Mouse (Mus musculus) spleen, embryonic (tissue): ENCODE data around the gene Myt1l.

Source experiments
- CTCF ChIA-PET: fragments of 350-600 bp; sonication (Branson Sonifier 250); formaldehyde crosslinking; loops from one replicate; lab custom pipeline; 2022; lab: Charles Lee

Myt1l gene

DNA sequence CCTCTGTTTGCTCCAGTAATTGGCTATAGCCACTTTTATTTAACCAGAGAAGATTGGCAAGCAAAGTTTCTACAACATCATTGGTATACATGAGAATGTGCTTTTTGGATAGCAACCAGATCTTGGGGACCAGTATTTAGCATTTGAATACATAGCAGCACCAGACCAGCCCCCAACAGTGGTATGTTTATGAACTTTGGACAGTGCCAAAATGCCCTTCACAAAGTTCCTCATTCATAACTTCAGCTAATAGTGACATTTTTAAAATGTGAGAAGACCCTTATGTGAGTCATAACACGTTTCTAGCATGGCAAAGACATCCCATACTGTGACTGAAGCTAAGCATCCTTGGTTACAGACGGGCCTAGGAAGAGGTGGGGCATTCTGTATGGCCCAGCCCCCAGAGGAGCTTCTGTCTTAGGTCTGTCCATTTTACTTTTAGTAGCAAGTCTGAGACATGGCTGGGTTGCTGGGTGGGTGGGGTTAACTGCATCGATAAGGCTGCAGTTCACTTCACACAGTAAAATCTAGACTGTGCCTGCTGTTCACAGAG, 369.4 kb downstream of the Myt1l start:
- CTCF ChIA-PET = no interaction called here

DNA sequence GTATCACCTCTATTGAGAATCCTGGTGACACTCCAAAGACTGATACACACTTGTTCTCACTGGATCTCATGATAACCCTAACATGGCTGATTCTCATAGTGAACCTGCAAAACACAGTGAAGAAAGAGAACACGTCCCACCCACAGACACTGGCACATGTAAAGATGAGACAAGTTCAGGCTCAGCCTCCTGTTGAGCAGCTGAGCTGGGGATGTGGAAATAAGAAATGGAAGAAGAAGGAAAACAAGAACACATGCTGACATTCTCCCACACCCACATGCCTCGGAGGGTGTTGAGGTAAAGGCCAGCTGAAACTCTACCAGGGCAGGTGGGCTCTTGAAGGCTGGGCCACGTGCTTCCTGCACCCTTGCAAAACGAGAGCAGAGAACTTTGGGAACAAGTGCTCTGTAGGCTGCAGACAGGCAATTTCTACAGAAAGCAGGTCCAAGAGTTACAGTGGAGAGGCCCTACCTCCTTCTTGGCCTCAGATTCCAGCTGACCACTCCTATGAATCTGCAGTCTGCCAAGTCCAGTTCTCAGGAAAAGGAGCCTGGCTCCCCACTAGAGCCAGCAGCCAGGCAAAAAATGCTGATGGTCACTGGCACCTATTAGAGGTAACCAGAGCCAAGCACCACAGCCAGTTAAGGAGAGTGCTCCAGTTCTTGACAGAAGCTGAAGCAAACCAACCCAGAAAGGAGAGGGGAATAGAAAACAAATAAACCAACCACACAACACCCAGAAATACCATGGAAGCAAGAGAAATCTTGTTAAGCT, 376.1 kb downstream of the Myt1l start:
- CTCF ChIA-PET = no interaction called here

DNA sequence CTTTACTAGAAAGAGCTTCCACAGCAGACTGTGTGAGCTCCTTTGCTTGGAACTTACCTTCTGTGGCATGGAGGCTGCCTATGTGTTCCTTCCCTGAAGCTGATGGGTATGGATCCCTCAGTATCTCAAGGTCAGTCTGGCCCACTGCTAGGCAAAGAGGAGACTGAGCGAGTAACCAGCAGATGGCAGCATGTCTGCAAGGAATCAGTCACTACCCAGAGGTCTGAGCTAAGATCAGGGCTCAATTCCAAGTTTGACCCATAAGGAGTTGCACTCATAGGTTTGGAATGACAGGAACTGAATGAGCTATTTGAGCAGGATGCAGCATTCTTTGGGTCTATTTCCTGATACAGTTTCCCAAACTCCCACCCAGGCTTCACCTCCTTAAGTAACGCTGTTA, 378.9 kb downstream of the Myt1l start:
- CTCF ChIA-PET = no interaction called here

DNA sequence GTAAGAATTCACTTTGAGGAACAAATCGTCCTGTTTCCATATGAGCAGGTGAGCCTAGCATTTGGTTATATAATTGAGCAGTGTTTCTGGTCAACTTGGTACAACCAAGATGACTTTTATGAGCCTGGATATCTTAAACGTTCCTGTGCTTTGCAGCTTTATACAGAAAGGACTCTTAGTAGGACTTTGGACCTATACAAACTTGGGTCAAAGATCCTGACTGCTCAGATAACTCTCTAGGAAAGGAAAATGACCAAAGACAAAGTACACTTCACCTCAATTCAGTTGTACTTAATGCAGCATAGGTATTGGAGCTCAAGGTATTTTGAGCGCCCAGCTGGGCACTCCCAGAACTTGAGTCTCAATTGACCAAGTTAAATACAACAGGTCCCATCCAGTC, 388.0 kb downstream of the Myt1l start:
- CTCF ChIA-PET = no interaction called here

DNA sequence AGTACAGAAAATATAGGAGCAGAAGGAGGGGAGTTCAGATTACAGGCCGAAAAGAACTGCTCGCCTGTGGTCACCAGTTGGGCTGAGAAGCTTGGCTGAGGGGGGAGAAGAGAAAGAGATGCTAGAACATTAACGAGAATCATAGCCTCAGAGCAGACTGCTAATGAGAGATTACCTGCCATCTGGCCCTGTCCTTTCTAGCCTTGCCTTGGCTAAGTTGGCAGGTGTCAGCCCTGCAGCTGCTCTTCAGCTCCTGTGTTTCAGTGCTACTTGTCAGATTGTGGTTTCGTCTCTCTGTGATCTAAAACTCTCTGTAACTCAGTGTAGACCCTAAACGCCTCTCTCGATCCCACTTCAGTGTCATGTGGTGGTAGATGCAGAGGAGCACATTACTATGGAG, 388.6 kb downstream of the Myt1l start:
- CTCF ChIA-PET = no interaction called here

DNA sequence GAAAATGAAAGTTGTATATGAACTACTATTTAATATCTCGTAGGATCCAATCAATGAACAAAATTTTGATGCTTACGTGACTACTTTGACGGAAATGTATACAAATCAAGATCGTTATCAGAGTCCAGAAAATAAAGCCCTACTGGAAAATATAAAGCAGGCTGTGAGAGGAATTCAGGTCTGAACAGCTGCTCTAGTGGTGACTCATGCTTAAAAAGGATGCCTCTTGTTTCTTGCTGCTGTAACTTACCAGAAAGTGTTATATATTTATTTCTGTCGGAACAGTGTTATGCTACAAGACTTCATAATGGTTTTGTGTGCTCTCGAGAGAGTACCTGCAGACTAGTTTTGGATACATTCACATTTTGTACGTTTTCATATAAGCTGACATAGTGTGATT, 392.1 kb downstream of the Myt1l start:
- CTCF ChIA-PET = no interaction called here

DNA sequence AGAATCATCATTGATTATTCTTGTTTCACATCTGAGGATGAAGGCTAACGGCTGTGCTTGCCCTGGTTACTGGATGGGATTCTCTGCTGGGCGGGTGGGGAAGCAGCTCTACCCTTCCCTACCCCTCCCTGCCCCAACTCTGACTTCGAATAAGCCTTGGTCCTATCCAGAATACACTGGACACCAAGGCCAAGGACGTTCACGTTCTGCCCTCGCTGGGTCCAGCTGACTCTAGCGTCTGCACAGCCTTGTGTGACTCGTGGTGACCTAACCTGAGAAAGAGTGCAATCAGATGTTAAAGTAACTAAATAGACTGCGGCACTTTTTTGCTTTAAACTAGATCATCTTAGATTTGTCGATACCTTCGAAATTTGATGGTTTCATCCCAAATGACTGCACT, 393.3 kb downstream of the Myt1l start:
- CTCF ChIA-PET = no interaction called here

DNA sequence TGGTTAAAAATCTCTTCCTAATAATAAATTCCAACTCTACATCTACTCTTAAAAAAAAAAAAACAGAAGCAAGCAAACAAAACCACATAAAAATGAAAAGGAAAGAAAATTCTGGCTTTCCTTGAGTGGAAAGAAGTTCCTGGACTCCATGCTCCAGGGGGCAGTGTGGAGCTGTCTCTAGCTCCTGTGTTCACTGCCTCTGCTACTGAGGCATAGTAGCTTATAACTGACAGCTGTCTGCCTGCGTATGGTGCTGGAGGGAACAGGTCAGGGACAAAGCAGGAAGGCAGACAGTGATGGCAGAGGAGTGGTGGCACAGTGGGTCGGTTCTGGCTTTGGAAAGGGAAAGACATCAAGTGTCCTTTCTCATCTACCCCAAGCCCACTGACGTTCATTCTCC, 398.7 kb downstream of the Myt1l start:
- CTCF ChIA-PET = no interaction called here

DNA sequence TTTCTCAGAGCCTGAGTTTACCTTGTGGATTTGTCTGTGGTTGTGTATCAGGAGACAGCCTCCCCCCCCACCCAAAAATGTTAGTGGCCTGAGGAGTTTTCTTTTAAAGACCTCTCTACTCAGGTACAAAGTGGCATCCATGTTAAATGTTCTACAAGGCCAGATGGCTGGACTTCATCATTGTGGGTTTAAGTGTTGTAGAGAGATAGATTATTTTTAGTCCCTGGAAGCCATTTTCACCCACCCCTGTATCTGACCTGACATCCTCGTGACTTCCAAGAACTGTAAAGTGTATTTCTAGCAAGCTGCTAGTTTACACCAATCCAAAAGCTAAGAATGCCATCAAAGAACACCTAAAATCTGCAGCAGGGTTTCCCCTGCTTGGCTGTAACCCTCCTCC, 402.4 kb downstream of the Myt1l start:
- CTCF ChIA-PET = no interaction called here

DNA sequence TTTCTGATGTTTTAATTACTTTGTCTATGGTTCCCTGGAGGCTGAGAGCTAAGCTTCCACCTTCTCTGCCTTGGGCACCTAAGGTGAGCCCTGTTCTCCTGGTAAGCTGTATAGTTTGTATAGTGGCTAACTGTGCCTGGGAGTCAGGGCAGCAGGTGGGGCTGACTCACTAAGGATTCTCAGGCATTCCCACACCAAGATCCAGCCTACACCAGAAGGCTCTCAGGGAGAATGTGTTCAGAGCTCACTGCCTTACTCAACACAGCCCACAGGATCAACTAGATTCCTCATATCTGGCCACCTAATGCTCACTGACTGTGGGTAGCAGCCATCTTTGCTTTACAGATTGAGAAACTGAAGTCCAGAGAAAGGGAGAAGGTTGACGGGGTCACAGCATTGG, 404.8 kb downstream of the Myt1l start:
- CTCF ChIA-PET = no interaction called here

DNA sequence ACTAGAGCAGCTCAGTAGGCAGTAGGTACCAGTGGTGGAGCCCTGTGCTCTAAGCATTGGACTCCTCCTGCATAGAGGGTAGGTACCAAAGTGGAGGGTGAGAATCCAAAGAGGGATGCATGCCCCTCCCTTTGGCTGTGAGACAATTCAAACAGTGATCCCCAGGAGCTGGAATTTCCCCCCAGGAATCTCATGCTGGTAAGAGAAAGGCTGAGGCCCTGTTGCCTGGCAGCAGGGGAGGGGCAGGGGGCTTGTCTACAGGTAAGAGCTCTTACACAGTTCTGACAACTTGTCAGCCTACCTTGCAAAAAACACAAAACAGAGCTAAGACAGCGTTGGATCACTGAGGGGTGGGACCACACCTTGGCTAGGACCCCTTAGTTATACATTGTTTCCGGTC, 405.3 kb downstream of the Myt1l start:
- CTCF ChIA-PET = no interaction called here

DNA sequence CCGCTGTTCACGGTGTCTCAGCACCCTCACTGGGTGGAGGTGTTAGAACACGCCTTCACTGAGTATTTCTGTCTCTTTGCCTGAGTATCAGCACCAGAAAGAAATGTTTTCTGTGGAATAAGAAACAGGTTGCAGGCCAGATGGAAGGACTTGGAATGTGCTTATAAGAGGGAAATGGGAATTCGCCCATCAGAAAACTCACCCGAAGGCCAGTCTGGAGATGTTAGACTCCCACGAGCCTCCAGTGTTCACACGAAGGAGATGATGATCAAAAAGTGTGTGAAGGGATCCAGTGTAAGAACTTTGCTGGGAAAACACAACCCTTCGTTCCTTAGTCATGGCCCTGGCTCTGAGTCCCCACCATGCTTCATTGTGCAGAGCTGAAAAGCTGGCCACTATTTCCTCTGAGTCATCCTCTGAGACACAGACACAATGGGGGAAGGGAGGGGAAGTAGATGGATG, 406.0 kb downstream of the Myt1l start:
- CTCF ChIA-PET = no interaction called here

DNA sequence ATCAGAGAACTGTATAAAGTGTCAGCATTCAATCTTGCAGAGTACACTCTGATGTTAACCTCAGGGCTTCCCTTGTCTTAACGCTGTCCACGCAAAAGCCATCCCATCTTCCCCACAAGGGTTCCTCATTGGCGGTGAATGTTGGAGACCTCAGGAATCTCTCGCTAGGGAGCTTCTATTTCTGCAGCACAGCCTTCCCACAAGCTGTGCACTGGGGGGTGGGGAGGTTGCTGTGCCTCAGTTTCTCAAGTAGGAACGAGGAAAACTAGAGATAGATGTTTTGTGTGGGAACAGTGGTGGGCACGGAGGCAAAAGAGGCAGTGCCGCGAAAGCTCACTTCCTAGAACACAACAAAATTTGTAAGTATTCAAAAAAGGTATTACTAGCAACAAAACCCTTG, 409.1 kb downstream of the Myt1l start, which contains the start of gene Pxdn:
Pxdn (plus strand) TSS at position 301 of the 400 bp plus-strand sequence.
- CTCF ChIA-PET = no interaction called here

DNA sequence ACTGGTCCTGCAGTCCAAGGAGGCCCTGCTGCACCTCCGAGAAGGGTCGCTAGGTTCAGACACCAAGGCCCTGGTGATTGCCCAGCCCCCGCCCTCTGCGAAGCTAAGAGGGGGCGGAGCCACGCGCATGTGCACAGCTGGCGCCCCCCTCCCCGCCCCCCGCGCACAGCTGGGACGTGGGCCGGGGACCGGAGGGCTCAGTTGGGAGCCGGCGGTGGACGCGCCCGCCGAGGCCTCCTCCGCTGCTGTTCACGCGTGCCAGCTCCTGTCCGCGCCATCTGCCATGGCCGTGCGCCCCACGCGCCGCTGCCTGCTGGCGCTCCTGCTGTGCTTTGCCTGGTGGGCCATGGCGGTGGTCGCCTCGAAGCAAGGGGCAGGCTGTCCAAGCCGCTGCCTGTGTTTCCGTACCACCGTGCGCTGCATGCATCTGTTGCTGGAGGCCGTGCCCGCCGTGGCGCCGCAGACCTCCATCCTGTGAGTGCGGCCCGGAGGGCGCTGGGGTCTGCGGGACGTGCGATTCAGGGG, 409.7 kb downstream of the Myt1l start:
- CTCF ChIA-PET = no interaction called here

DNA sequence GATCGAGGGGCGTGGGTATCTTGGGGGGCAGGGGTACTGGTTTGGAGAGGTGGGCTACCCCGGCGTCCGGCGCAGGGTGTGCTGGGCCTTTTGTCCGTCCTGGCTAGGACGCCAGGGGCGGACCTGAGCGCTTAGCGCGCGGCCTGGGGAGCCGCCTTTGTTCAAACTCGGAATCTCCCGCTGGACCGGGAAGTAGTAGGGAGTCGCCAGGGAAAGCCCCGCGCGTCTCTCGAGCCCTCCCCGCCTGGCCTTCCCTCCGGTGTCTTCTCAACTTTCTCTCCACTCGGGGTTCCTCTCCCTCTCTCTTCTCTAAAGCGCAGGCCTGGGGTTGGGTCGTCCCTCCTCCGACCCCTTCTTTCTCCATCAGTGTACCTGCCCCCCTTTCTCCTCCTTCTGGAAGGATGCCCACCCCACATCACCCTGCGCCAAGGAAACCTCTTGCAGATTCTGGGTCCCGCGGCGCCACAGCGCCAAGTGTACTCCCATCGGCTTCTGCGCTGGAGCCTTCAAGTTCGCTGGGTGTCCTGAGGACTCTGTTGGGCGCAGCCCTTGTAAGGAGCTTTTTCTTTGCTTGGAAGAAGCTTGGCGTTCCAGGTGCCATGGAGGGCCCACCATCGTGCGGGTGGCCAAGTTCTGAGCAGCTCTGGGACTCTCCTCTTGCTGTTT, 410.3 kb downstream of the Myt1l start:
- CTCF ChIA-PET = no interaction called here

DNA sequence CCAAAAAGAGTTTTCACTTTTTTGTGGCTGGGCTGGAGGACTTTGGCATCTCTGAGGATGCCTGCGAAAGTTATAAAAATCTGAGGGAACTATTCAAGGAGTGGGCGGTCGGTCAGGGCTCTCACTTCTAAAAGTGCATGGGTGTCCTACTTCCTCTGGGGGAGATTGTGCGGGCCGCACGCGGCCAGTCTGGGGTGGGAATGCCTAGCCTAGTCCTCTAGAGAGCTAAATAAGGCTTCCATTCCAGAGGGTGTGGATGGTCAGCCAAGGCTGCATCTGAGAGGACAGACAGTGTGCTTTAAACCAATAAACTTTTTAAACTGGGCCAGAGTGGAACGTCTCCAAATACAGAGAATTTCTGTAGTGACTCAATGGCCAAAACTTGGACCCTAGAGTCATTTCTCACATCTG, 411.1 kb downstream of the Myt1l start:
- CTCF ChIA-PET = no interaction called here

DNA sequence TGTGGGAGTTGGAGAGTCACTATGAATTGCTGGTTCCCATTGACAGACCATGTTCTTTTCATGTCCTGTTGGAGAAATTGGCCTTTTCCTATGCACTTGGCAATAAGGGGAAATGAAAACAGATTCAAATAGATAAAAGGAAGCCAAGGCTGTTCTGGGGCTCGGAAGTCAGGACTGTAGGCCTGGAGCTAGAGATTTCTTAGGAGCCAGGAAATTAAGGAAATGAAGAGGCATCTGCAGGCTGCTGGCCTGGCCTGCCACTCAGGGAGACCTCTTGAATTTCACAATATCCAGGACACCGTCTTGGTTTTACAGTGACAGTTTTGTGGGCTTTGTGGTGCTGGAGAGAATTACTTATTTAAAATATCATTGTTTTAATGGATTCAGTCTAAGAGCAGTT, 414.3 kb downstream of the Myt1l start:
- CTCF ChIA-PET = no interaction called here

DNA sequence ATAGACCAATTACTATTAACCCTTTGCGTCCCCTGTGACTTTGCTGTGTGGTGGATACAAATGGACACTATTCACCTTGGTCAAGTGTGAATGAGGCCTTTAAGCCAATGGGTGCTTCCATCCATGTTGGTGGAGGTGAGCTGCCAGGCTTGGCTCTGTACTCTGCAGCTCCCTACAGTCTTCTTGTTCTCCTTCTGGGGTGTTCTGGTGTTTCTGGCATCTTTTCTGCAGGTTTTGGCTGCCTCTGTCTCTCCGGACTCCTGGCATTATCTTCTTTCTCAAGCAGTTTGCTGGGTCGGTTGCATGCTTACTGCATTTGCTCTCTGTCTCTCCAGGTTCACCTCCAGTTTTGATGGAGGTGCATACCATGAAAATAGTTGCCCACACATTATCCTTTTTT, 416.5 kb downstream of the Myt1l start:
- CTCF ChIA-PET = no interaction called here

DNA sequence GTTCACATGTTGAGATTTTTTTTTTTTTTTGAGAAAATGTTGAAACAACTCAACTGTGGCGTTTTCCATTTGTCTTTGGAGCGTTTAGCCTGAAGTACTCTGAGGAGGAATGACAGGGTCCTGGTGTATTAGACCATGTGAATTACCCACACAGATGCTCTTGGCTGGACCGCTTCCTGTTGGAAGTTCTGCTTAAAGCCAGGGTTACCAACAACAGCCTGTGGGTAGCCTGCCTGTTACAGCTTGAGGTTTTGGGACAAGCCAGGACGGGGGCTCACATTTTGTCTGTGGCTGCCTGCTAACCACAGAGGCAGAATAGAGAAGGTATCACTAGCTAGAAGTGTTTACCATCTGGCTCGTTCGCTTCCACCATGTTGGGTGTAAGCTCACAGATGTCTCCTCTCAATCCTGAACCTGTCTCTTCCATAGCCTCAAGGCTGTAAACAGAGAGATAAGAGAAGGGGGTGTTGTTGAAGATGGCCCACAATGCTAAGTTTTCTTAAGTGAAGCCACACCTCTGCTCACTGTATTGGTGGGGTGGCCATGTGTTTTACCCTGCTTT, 417.1 kb downstream of the Myt1l start:
- CTCF ChIA-PET = no interaction called here

DNA sequence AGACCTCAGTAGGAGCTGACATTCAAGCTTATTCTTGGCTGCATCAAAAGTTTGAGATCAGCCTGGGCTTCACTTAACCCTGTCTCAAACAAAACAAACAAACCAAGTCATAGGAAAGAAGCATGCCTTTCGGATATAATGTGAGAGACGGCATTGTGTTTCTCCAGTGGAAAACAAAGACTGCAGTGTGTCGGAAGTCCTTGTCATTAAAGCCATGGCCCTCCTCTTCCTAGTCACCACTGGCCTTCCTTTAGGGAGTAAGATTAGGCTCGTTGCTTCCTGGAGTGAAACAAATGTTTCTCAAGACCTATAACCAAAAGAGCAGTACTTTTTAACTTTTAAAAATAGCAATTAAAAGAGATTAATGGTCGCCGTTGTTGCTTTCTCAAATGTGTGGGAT, 422.9 kb downstream of the Myt1l start:
- CTCF ChIA-PET = no interaction called here

DNA sequence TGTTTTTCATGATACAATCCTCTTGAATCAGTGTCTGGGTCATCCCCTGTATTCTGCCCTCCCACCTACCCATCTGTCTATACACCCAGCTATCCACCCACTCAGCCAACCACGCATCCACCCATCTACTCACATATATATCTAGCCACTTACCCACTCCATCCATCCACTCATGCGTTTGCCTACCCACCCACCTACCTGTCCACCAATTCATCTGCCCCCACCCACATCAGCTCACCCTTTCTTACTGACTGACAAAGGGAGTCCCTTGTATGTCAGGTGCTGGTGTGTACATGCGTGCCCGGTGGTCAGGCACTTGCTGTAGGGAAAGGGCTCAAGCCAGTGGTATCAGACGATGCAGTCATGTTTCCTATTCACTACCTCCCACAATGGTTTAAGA, 423.3 kb downstream of the Myt1l start:
- CTCF ChIA-PET = no interaction called here

DNA sequence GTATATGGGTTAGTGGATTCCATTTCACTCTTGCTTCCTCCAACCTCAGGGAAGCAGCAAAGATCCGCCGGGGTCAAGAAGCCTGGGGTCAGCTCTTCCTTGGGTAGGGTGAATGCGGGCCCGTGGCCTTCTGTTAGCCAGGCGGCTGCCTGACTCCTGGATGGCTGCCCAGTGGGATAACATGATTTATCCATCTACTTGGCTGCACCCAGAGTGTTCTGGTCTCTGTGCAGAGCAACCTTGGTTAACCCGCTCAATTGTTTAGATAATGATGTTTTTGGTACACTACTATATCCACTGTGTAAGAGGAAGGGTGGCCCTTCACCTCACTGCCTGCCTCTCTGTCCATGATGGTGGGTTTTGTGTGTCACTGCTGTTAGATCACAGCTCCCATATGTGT, 423.9 kb downstream of the Myt1l start:
- CTCF ChIA-PET = no interaction called here

DNA sequence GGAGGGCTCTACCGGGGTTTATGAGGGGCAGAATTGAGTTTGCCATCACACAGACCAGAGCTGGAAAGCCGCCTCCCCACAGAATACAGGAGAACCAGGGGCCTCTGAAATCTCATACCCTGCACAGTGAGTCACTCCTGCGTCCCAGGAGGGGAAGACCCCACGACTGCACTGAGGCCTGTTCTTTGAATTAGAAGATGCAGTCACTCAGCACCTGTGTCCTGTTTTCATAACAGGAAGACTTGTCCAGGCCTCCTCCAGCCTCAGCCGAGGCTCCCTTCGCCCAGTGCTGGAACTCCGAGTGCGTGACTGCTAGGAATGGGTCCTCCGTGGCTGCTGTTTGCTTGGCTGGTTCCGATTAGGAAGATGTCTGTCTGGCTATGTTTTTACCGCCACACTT, 425.8 kb downstream of the Myt1l start:
- CTCF ChIA-PET = no interaction called here
